Mouse (Mus musculus) brain, embryonic 14.5 days (tissue): ENCODE data around the gene Adh1.

ENCODE experiments used
- CTCF ChIP-seq: fragments of 200-500 bp; IDR thresholded peaks from 2 replicates; pipeline ENCODE4 v1.5.1; 2012; ENCODE audit warnings: inconsistent platforms, mild to moderate bottlenecking, moderate library complexity, borderline replicate concordance; ENCODE audit not compliant: insufficient read depth, insufficient read length; ENCODE audit errors: extremely low read depth
- POLR2A ChIP-seq: fragments of 200-500 bp; IDR thresholded peaks from 2 replicates; pipeline ENCODE4 v1.6.1; 2012; ENCODE audit warnings: mild to moderate bottlenecking, inconsistent platforms, borderline replicate concordance; ENCODE audit not compliant: poor library complexity, insufficient read depth, insufficient read length, severe bottlenecking; ENCODE audit errors: extremely low read depth

- no peak for TF ChIP-seq POLR2A
- no peak for TF ChIP-seq CTCF
Observed at GRCm38 (mm10) chr3:138230266-138230665, 30.5 kb upstream of the Adh1 start.
